Mouse (Mus musculus) lung, postnatal 0 days (tissue): Measurements from ENCODE around the gene Lca5l.

Experiments used
- CTCF ChIP-seq: IDR thresholded peaks from 2 replicates; pipeline ENCODE4 v1.5.1; 2016; ENCODE audit warnings: antibody characterized with exemption, mild to moderate bottlenecking
- EP300 ChIP-seq: IDR thresholded peaks from 2 replicates; pipeline ENCODE4 v1.6.1; 2016; ENCODE audit warnings: antibody characterized with exemption, mild to moderate bottlenecking, control low read depth

- TF ChIP-seq CTCF = no peak
- peak; percentile 59 for TF ChIP-seq EP300
Measured at GRCm38 (mm10) chr16:96126684-96127171, 65.3 kb downstream of the Lca5l start.
